Mouse (Mus musculus) brain, embryonic 14.5 days (tissue): Measurements from ENCODE around the gene Cenpa.
A peak's percentile ranks its signal among the peaks of the same experiment; 100 is the strongest.

Experiments used
- CTCF ChIP-seq: fragments of 200-500 bp; IDR thresholded peaks from 2 replicates; pipeline ENCODE4 v1.5.1; 2012; ENCODE audit warnings: inconsistent platforms, mild to moderate bottlenecking, moderate library complexity, borderline replicate concordance; ENCODE audit not compliant: insufficient read depth, insufficient read length; ENCODE audit errors: extremely low read depth
- POLR2A ChIP-seq: fragments of 200-500 bp; IDR thresholded peaks from 2 replicates; pipeline ENCODE4 v1.6.1; 2012; ENCODE audit warnings: mild to moderate bottlenecking, inconsistent platforms, borderline replicate concordance; ENCODE audit not compliant: poor library complexity, insufficient read depth, insufficient read length, severe bottlenecking; ENCODE audit errors: extremely low read depth

- peak; percentile 63; the same call in 1 of the 2 replicates for TF ChIP-seq POLR2A
- no peak for TF ChIP-seq CTCF
These were observed 18.6 kb upstream of the Cenpa start, which contains the start of gene Slc35f6 for GRCm38 (mm10) chr5:30647815-30648560.
